Mouse (Mus musculus) MN1 (cell line): ENCODE measurements around the gene Prf1.

Source experiments
- DNase-seq: peaks from one replicate; pipeline ENCODE4 v3.0.0-alpha.2; 2016; ENCODE audit warnings: low spot score

The Prf1 gene

GRCm38 (mm10) chr10:61297477-61297876 lies at the start of gene Prf1:
Gene Prf1, plus strand, starts transcription at chr10:61297833.
- DNase-seq = no peak

GRCm38 (mm10) chr10:61248596-61249114 lies 49.0 kb upstream of the Prf1 start:
- no peak for DNase-seq

GRCm38 (mm10) chr10:61249951-61250350 lies 47.7 kb upstream of the Prf1 start:
- DNase-seq = no peak

- no peak for DNase-seq
Observed at GRCm38 (mm10) chr10:61254761-61255160, 42.9 kb upstream of the Prf1 start.

- no peak for DNase-seq
Observed at GRCm38 (mm10) chr10:61255190-61255589, 42.4 kb upstream of the Prf1 start.

- DNase-seq = no peak
Observed at GRCm38 (mm10) chr10:61256665-61257064, 41.0 kb upstream of the Prf1 start.

GRCm38 (mm10) chr10:61258131-61258530 lies 39.5 kb upstream of the Prf1 start:
- no peak for DNase-seq

- no peak for DNase-seq
Observed at GRCm38 (mm10) chr10:61261229-61262156, 36.1 kb upstream of the Prf1 start.

GRCm38 (mm10) chr10:61263606-61264005 lies 34.0 kb upstream of the Prf1 start:
- no peak for DNase-seq

GRCm38 (mm10) chr10:61267378-61267777 lies 30.3 kb upstream of the Prf1 start:
- no peak for DNase-seq

- no peak for DNase-seq
Observed at GRCm38 (mm10) chr10:61272089-61272626, 25.5 kb upstream of the Prf1 start.

- DNase-seq = no peak
Observed at GRCm38 (mm10) chr10:61272631-61273030, 25.0 kb upstream of the Prf1 start.

- no peak for DNase-seq
Observed at GRCm38 (mm10) chr10:61273081-61273843, 24.4 kb upstream of the Prf1 start, which contains the start of gene Adamts14. Gene Adamts14, minus strand, starts transcription at chr10:61273438.

GRCm38 (mm10) chr10:61273844-61274215 lies 23.8 kb upstream of the Prf1 start:
- no peak for DNase-seq

- DNase-seq = no peak
Observed at GRCm38 (mm10) chr10:61274532-61274931, 23.1 kb upstream of the Prf1 start.

GRCm38 (mm10) chr10:61275669-61276110 lies 21.9 kb upstream of the Prf1 start:
- peak; percentile 32 for DNase-seq

- no peak for DNase-seq
Observed at GRCm38 (mm10) chr10:61277051-61277450, 20.6 kb upstream of the Prf1 start.

- DNase-seq = peak; percentile 10
Observed at GRCm38 (mm10) chr10:61277918-61278674, 19.5 kb upstream of the Prf1 start.

GRCm38 (mm10) chr10:61281115-61281514 lies 16.5 kb upstream of the Prf1 start:
- DNase-seq = no peak

GRCm38 (mm10) chr10:61284309-61284708 lies 13.3 kb upstream of the Prf1 start:
- no peak for DNase-seq

GRCm38 (mm10) chr10:61285271-61285670 lies 12.4 kb upstream of the Prf1 start:
- no peak for DNase-seq

- no peak for DNase-seq
Observed at GRCm38 (mm10) chr10:61286246-61286645, 11.4 kb upstream of the Prf1 start.
